Mouse (Mus musculus): Measurements from ENCODE around the gene Gm3417. TPM values are rescaled to one million over a fixed set of nuclear protein-coding genes. Genes with fewer than 3 reads are reported as not detected.
"Not testable (repeated sequence)": the region's sequence is repeated elsewhere in the genome, so short reads cannot be mapped to it uniquely, and the experiment has no call there.

Gene Gm3417
- polyA plus RNA-seq, 1 experiment from 2014 or later: 0.96 TPM

DNA sequence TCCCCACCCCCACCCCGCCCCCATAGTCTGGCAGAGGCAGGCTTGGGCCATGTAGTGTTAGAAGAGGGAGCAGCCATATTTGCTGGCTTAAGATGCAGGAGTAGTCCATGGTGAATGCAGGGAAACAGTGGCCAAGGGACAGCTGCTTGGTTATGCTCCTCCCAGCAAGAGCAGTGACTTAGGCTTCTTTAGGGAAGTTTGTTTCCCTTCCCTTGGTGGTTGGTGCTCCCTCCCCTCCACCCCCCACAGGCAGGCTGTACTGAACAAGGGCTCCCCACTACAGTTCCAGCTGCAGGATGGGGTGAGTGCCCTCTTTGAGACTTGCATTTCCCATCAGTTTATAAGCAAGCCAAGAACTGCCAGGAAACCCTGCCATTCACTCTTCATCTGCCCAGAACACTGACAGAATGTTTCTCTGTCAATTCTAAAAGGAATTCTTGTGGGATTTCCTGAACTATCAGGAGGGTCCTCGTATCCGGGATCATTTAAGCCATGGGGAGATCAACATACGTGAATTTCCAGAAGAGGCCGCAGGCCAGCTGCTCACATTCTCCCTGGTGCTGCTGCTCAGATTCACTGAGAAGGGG, 11.6 kb upstream of the Gm3417 start:
- H3K4me3 ChIP-seq (replicated peaks); H3K4me2 ChIP-seq (replicated peaks); H3K36me3 ChIP-seq; H3K9me3 ChIP-seq; H3K27me3 ChIP-seq; H3K27ac ChIP-seq; H3K9ac ChIP-seq (replicated peaks); H3K4me1 ChIP-seq (replicated peaks); ATAC-seq: not testable (repeated sequence)
- WGBS: 79% methylated on average over 4 of the region's 5 CpGs

- H3K27me3 ChIP-seq; H3K9me3 ChIP-seq; H3K4me1 ChIP-seq (replicated peaks); H3K9ac ChIP-seq (replicated peaks); H3K27ac ChIP-seq; ATAC-seq; H3K36me3 ChIP-seq: not testable (repeated sequence)
- Histone ChIP-seq H3K4me3 (replicated peaks) (peak overlapping the region; percentile 20; the same call in 1 of the 2 replicates), H3K4me2 (replicated peaks) (peak overlapping the region; percentile 36)
- WGBS: 0% methylated on average over 4 of the region's 7 CpGs
Measured at GRCm38 (mm10) chr17:14977718-14978361, 750 bp downstream of the Gm3417 start.

DNA sequence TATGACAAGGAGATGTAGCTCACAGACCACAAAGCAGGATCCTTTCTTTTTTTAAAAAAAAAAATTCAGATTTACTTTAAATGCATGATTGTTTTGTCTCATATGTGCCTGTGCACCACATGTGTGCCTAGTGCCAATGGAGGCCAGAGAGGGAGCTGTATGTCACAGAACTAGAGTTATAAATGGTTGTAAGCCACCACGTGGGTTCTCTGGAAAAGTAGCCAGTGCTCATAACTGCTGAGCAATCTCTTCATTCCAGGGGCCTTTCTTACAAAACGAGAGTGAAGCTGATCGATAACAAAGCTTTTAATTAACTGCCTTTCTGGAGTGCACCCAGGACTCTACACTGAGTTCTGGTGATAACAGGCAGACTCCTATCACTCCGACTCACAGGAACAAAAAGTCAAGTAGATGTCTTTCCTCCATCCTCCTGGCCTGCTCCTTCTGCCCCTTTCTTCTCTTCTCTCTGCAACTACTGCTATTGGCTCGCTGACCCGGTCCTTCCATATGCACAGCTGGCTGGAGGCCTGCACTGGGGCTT, 10.1 kb downstream of the Gm3417 start:
- not testable (repeated sequence) for H3K36me3 ChIP-seq

GRCm38 (mm10) chr17:14961557-14962154, 16.9 kb downstream of the Gm3417 start:
- not testable (repeated sequence) for H3K9me3 ChIP-seq; H3K27ac ChIP-seq; H3K4me3 ChIP-seq (replicated peaks); H3K36me3 ChIP-seq; H3K9ac ChIP-seq (replicated peaks); H3K27me3 ChIP-seq; H3K4me2 ChIP-seq (replicated peaks)
- peak; percentile 94 for ATAC-seq
- WGBS: no CpG with 5 or more reads among the region's 44 CpGs
- peaks cover 12% of the 10 kb centered on the region for H3K4me1 ChIP-seq (replicated peaks)

More for the DNA sequence above, 10.1 kb downstream of the Gm3417 start:
- not testable (repeated sequence) for H3K4me2 ChIP-seq (replicated peaks); H3K4me1 ChIP-seq (replicated peaks); H3K9ac ChIP-seq (replicated peaks); H3K27me3 ChIP-seq; H3K27ac ChIP-seq; H3K9me3 ChIP-seq; ATAC-seq; H3K4me3 ChIP-seq (replicated peaks)
- WGBS: no CpG with 5 or more reads among the region's 6 CpGs

DNA sequence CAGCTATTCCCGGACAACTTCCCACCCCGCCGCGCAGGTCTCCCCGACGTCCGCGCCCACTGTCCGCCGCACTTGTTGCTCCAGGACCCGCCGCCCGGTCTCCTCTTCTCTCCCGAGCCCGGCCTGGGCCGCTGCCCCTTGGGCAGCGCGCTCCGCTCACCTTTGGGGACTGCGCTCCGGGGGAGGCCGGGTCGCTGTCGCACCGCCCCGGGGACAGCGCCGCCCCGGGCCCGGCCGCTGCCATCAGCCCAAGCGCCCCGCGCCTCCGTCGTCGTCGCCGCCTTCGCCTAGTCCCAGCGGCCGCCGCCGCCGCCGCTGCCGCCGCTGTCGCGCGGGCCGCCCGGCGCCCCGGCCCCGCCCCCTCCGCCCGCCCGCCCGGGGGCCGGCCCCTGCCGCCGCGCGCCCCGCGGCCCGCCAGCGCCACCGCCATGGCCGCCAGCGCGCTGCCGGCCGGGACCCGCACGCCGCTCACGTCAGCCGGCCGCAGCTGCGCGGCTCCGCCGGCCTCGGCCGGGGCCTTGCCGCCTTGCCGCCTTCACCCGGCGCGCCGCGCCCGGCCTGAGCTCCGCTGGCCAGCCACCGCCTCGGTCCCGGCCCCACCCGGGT, 17.5 kb downstream of the Gm3417 start, which contains the start of gene Phf10:
TSS of gene Phf10 (minus strand) at position 323 of the 606 bp plus-strand sequence.
- not testable (repeated sequence) for H3K9me3 ChIP-seq, H3K27me3 ChIP-seq, H3K36me3 ChIP-seq
- H3K9ac ChIP-seq (replicated peaks): peak within 1 kb of the TSS; percentile 83
- under 1% methylated on average over 50 of the region's 100 CpGs for WGBS
- H3K4me2 ChIP-seq (replicated peaks): peak within 1 kb of the TSS; percentile 86
- peak within 1 kb of the TSS; percentile 74 for H3K4me3 ChIP-seq (replicated peaks)
- peaks cover 12% of the 10 kb centered on the region for H3K4me1 ChIP-seq (replicated peaks)
- H3K27ac ChIP-seq: peak within 1 kb of the TSS; percentile 74
- peak; percentile 48 for ATAC-seq

DNA sequence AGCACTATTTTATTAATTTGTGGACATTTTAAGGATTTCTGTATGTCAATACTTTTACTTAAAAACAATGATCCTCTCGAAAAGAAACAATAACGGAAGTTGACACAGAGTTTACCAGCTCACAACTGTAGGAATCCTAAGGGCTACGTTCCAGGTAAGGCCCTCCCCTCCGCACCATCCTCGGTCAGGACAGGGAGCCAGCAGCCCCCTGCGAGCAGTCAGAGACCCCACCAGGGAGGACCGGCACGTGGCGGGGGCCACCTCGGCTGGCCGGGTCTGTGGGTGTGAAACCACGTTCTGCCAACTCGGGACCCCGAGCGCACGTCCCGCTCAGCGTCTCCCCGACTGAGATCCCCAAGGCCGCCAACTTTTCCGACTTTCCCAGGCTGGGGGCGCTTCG, 18.1 kb downstream of the Gm3417 start:
- ATAC-seq: peak; percentile 16
- peaks cover 12% of the 10 kb centered on the region for H3K4me1 ChIP-seq (replicated peaks)
- peak overlapping the region; percentile 74 for H3K4me3 ChIP-seq (replicated peaks)
- no peak overlapping the region for H3K27ac ChIP-seq
- peak overlapping the region; percentile 86 for H3K4me2 ChIP-seq (replicated peaks)
- no peaks in the 10 kb centered on the region for H3K27me3 ChIP-seq
- H3K9ac ChIP-seq (replicated peaks): peak overlapping the region; percentile 83
- WGBS: 0% methylated on average over 21 of the region's 23 CpGs
- H3K36me3 ChIP-seq: no peaks in the 10 kb centered on the region
- H3K9me3 ChIP-seq: no peaks in the 10 kb centered on the region

- H3K27ac ChIP-seq: no peak overlapping the region
- no peaks in the 10 kb centered on the region for H3K36me3 ChIP-seq
- no peaks in the 10 kb centered on the region for H3K9me3 ChIP-seq
- H3K27me3 ChIP-seq: no peaks in the 10 kb centered on the region
- 27% methylated on average over 3 of the region's 3 CpGs for WGBS
- peak overlapping the region; percentile 28 for H3K4me3 ChIP-seq (replicated peaks)
- H3K4me1 ChIP-seq (replicated peaks): peaks cover 12% of the 10 kb centered on the region
- ATAC-seq: no peak
- peak overlapping the region; percentile 57 for H3K9ac ChIP-seq (replicated peaks)
- peak overlapping the region; percentile 53 for H3K4me2 ChIP-seq (replicated peaks)
Measured at GRCm38 (mm10) chr17:14959979-14960378, 18.6 kb downstream of the Gm3417 start.

- 90% methylated on average over 5 of the region's 5 CpGs for WGBS
- Histone ChIP-seq H3K27ac (no peak overlapping the region), H3K9ac (replicated peaks) (no peak overlapping the region), H3K9me3 (no peaks in the 10 kb centered on the region), H3K27me3 (no peaks in the 10 kb centered on the region), H3K4me2 (replicated peaks) (no peak overlapping the region), H3K36me3 (peaks cover 6% of the 10 kb centered on the region), H3K4me3 (replicated peaks) (no peak overlapping the region), H3K4me1 (replicated peaks) (peaks cover 12% of the 10 kb centered on the region)
- ATAC-seq: no peak
Measured at GRCm38 (mm10) chr17:14958686-14959327, 19.8 kb downstream of the Gm3417 start.

DNA sequence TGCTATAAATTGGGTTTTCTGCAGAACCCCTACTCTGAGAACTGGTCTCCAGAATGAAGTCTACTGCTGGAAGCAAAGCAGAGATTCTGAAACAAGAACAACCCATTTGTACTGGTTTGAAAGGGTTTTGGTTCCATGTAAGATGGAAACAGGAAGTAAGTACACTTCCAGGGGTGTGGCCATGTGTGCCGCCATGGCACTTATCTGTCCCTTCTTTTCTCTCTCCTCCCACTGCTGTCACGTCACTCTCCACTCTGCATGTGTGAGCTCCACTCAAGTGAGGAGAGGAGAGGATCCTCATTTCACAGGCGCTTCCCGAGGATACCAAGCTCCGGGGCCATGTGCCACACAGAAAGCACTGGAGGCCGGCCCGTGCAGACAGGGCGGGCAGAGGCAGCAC, 25.1 kb downstream of the Gm3417 start:
- peaks cover 45% of the 10 kb centered on the region for H3K36me3 ChIP-seq
- no peaks in the 10 kb centered on the region for H3K4me1 ChIP-seq (replicated peaks)
- no peak for ATAC-seq
- H3K27me3 ChIP-seq: no peaks in the 10 kb centered on the region
- H3K4me3 ChIP-seq (replicated peaks): no peak overlapping the region
- WGBS: 92% methylated on average over 8 of the region's 8 CpGs
- no peak overlapping the region for H3K4me2 ChIP-seq (replicated peaks)
- H3K27ac ChIP-seq: no peak overlapping the region
- no peak overlapping the region for H3K9ac ChIP-seq (replicated peaks)
- H3K9me3 ChIP-seq: no peaks in the 10 kb centered on the region

DNA sequence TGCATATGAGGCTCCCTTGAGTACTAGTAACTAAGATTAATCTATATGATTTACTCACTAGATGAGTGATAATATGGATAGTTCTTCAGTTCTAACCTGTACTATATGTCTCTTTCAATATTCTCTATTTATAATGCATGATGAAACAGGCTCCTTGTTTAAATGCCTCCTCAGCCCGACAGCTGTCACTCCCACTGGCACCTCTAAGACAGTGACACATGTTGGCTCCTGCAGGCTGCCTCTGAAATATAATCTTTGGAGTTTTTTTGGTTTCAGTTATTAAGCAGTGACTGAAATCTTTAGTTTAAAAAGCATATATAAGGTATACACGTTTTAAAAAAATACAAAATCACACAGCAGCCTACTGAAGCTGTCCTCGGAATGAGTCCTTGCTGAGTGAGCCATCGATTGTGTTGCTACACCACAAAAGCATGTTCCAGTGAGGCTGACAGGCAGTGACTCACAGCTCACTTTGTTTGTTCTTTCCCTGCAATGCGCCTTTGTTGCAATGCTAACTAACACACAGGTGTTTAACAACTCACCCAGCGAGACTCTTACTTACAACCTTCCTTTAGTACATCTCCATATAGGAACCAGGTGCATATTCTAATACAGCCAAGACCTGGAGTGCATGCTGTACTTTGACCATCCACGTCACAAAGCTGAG, 29.3 kb downstream of the Gm3417 start:
- H3K9ac ChIP-seq (replicated peaks): no peak overlapping the region
- H3K4me1 ChIP-seq (replicated peaks): peaks cover 12% of the 10 kb centered on the region
- H3K4me2 ChIP-seq (replicated peaks): no peak overlapping the region
- H3K4me3 ChIP-seq (replicated peaks): no peak overlapping the region
- peaks cover 57% of the 10 kb centered on the region for H3K36me3 ChIP-seq
- ATAC-seq: no peak
- no peak overlapping the region for H3K27ac ChIP-seq
- H3K9me3 ChIP-seq: no peaks in the 10 kb centered on the region
- H3K27me3 ChIP-seq: no peaks in the 10 kb centered on the region
- WGBS: 91% methylated on average over 7 of the region's 7 CpGs

DNA sequence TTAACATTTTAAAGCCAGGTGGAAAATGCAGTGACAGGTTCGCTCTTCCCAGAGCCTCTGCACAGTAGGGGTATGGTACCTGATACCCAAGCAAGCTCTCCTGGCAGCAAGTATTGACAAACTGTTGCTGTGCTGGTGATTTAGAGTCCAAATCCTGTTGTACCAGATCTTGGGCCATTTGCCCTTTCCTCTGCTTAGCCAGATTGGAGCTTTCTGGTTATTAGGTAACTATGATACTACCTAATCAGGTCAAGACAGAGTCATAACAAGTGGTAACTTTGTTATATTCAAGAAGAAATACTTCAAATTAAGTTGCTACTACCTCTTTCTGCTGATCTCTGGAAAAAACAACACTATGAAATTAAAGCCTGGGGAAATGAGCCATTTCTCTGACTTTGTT, 34.0 kb downstream of the Gm3417 start:
- Histone ChIP-seq H3K4me3 (replicated peaks) (peak overlapping the region; percentile 80), H3K9ac (replicated peaks) (no peak overlapping the region), H3K4me2 (replicated peaks) (peak overlapping the region; percentile 90), H3K36me3 (peaks cover 18% of the 10 kb centered on the region), H3K9me3 (no peaks in the 10 kb centered on the region), H3K27ac (no peak overlapping the region), H3K27me3 (no peaks in the 10 kb centered on the region), H3K4me1 (replicated peaks) (peaks cover 27% of the 10 kb centered on the region)
- no peak for ATAC-seq
- 84% methylated on average over 1 of the region's 1 CpGs for WGBS

All from midbrain, embryonic 13.5 days (tissue).